ENCODE assay signal across 9 mouse cellular contexts in the genomic region with DNA sequence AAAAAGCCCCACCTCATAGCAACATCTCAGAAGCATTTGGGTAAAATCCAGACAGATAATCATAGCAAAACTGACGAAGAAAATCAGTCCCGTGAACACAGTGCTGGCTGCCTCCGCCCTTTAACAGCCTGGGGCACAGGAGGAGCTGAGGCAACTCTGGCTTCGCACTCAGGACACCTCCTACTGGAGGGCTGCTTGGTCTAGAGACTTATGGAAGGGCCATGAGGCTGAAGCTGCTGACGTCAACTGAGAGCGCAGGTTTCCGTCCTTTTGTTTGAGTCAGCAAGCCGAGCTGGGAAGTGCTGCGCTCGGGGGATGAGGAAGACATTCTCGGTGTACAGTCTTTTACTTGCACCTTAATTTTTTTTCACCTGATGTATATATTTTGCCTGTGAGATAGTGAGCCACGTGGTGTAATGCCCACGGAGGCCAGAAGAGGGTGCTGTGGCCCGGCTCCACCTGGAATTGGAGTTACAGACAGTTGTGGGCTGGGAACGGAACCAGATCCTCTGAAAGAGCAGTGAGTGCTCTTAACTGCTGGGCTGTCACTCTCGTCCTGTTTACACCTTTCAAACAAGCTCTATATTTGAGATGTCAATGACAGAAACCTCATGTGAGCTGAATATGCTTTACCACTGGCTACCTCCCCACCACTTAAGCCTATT. TPM values are rescaled to one million over a fixed set of nuclear protein-coding genes. Genes with fewer than 3 reads are reported as not detected.
DNase-seq lines count a peak whose midpoint lies in the region; ATAC-seq lines count a peak whose summit lies in the region.
"Had no signal": no experiment of that assay in that cellular context is flagged by ENCODE, and none has a peak within 500 bp of the region (broad histone marks: within the 10 kb centered on the region; RNA-seq: fewer than 3 reads in every experiment).

No protein-coding gene starts in this region.

- H3K27ac ChIP-seq in forebrain, embryonic 11.5 days (ENCODE audit: low read depth, low read length), result no peak overlapping the region
- H3K27ac ChIP-seq in forebrain, embryonic 10.5 days, result no peak overlapping the region
- H3K27ac ChIP-seq in midbrain, embryonic 11.5 days (ENCODE audit: low read depth, low read length), result no peak overlapping the region
- H3K27ac ChIP-seq in midbrain, embryonic 14.5 days (replicated peaks; ENCODE audit: low read depth, low read length), result no peak overlapping the region
- no peak overlapping the region for H3K27ac ChIP-seq in stomach, embryonic 15.5 days
- H3K27ac ChIP-seq: midbrain, embryonic 10.5 days had no signal

- H3K36me3 ChIP-seq in forebrain, embryonic 11.5 days (ENCODE audit: control insufficient read depth, insufficient read depth, low read length), result no peaks in the 10 kb centered on the region
- peaks cover 28% of the 10 kb centered on the region for H3K36me3 ChIP-seq in forebrain, embryonic 10.5 days (replicated peaks)
- H3K36me3 ChIP-seq in midbrain, embryonic 11.5 days (ENCODE audit: control insufficient read depth, insufficient read depth, low read length), result no peaks in the 10 kb centered on the region; the same call in 1 of the 2 replicates
- peaks cover 17% of the 10 kb centered on the region; the same call in 1 of the 2 replicates for H3K36me3 ChIP-seq in midbrain, embryonic 14.5 days (ENCODE audit: control insufficient read depth, insufficient read depth, low read length)
- no peaks in the 10 kb centered on the region for H3K36me3 ChIP-seq in stomach, embryonic 15.5 days

- peak; percentile 60 for DNase-seq in forebrain, embryonic 11.5 days (ENCODE audit: low spot score)
- no peak for DNase-seq in forebrain, embryonic 10.5 days (ENCODE audit: extremely low spot score, low spot score)
- no peak for DNase-seq in midbrain, embryonic 11.5 days (ENCODE audit: low spot score, missing footprints)
- no peak for DNase-seq in midbrain, embryonic 14.5 days
- DNase-seq in ovary, postnatal 10 days (ENCODE audit: low spot score), result no peak
- DNase-seq in adrenal gland, adult 2 months, result no peak

- no peak overlapping the region for H3K4me2 ChIP-seq in forebrain, embryonic 11.5 days (ENCODE audit: low read depth, low read length, severe bottlenecking)
- H3K4me2 ChIP-seq in midbrain, embryonic 11.5 days, result no peak overlapping the region
- no peak overlapping the region for H3K4me2 ChIP-seq in midbrain, embryonic 14.5 days (ENCODE audit: low read length)
- no peak overlapping the region for H3K4me2 ChIP-seq in stomach, embryonic 15.5 days

- H3K4me3 ChIP-seq in forebrain, embryonic 11.5 days (ENCODE audit: low read depth, low read length), result no peak overlapping the region
- no peak overlapping the region for H3K4me3 ChIP-seq in forebrain, embryonic 10.5 days
- H3K4me3 ChIP-seq in midbrain, embryonic 11.5 days (ENCODE audit: low read depth, low read length), result no peak overlapping the region
- no peak overlapping the region for H3K4me3 ChIP-seq in midbrain, embryonic 14.5 days (replicated peaks; ENCODE audit: low read depth, low read length)
- H3K4me3 ChIP-seq in stomach, embryonic 15.5 days (replicated peaks), result no peak overlapping the region
- H3K4me3 ChIP-seq: midbrain, embryonic 10.5 days had no signal

- H3K9ac ChIP-seq in forebrain, embryonic 11.5 days (ENCODE audit: low read length), result no peak overlapping the region
- H3K9ac ChIP-seq in midbrain, embryonic 11.5 days (ENCODE audit: low read length), result no peak overlapping the region
- H3K9ac ChIP-seq in midbrain, embryonic 14.5 days (replicated peaks; ENCODE audit: low read length), result no peak overlapping the region
- no peak overlapping the region for H3K9ac ChIP-seq in stomach, embryonic 15.5 days

- no peaks in the 10 kb centered on the region; the same call in 1 of the 2 replicates for H3K9me3 ChIP-seq in forebrain, embryonic 11.5 days (ENCODE audit: control insufficient read depth, low read length)
- peaks cover 10% of the 10 kb centered on the region; the same call in 1 of the 2 replicates for H3K9me3 ChIP-seq in forebrain, embryonic 10.5 days
- H3K9me3 ChIP-seq in midbrain, embryonic 11.5 days (ENCODE audit: control insufficient read depth, low read length), result no peaks in the 10 kb centered on the region
- no peaks in the 10 kb centered on the region; the same call in 1 of the 2 replicates for H3K9me3 ChIP-seq in midbrain, embryonic 14.5 days (ENCODE audit: control insufficient read depth, low read length)
- no peaks in the 10 kb centered on the region for H3K9me3 ChIP-seq in stomach, embryonic 15.5 days

- 63% methylated on average over 16 of the region's 16 CpGs for WGBS in forebrain, embryonic 11.5 days
- WGBS in forebrain, embryonic 10.5 days, result 65% methylated on average over 16 of the region's 16 CpGs
- WGBS in midbrain, embryonic 11.5 days, result 69% methylated on average over 16 of the region's 16 CpGs
- 70% methylated on average over 16 of the region's 16 CpGs for WGBS in midbrain, embryonic 14.5 days
- WGBS in stomach, embryonic 15.5 days, result 57% methylated on average over 16 of the region's 16 CpGs

- no peak for ATAC-seq in forebrain, embryonic 11.5 days (replicated peaks; ENCODE audit: low FRiP score)
- peak; percentile 7; the same call in 1 of the 2 replicates for ATAC-seq in midbrain, embryonic 11.5 days (ENCODE audit: low FRiP score)
- ATAC-seq in midbrain, embryonic 14.5 days (ENCODE audit: low FRiP score, low TSS enrichment), result no peak
- ATAC-seq in erythroid progenitor cell, adult 5-6 weeks (replicated peaks; ENCODE audit: low FRiP score, poor library complexity, severe bottlenecking), result 0 out of 2 replicates have a peak, but pooled peaks have one; percentile 33
- 0 out of 2 replicates have a peak, but pooled peaks have one; percentile 4 for ATAC-seq in stomach, embryonic 15.5 days (ENCODE audit: insufficient read depth, low FRiP score, low read depth)

- H3K27me3 ChIP-seq in forebrain, embryonic 11.5 days (ENCODE audit: control insufficient read depth, insufficient read depth, low read length), result no peaks in the 10 kb centered on the region
- no peaks in the 10 kb centered on the region for H3K27me3 ChIP-seq in forebrain, embryonic 10.5 days (ENCODE audit: poor library complexity, severe bottlenecking)
- no peaks in the 10 kb centered on the region for H3K27me3 ChIP-seq in midbrain, embryonic 11.5 days (ENCODE audit: control insufficient read depth, insufficient read depth, low read length)
- no peaks in the 10 kb centered on the region for H3K27me3 ChIP-seq in midbrain, embryonic 14.5 days (ENCODE audit: control insufficient read depth, insufficient read depth, low read length)
- no peaks in the 10 kb centered on the region for H3K27me3 ChIP-seq in stomach, embryonic 15.5 days (replicated peaks)

- H3K4me1 ChIP-seq in forebrain, embryonic 11.5 days (replicated peaks; ENCODE audit: control insufficient read depth, insufficient read depth, low read length), result no peaks in the 10 kb centered on the region
- 0 out of 2 replicates have a peak, but pooled peaks cover 2% of the 10 kb centered on the region for H3K4me1 ChIP-seq in forebrain, embryonic 10.5 days
- H3K4me1 ChIP-seq in midbrain, embryonic 11.5 days (ENCODE audit: control insufficient read depth, insufficient read depth, low read length), result no peaks in the 10 kb centered on the region
- H3K4me1 ChIP-seq in midbrain, embryonic 14.5 days (ENCODE audit: control insufficient read depth, insufficient read depth, low read length), result no peaks in the 10 kb centered on the region
- no peaks in the 10 kb centered on the region for H3K4me1 ChIP-seq in stomach, embryonic 15.5 days

RNA-seq across cellular contexts. Expression of a gene that starts 18.5 kb away (rescaled TPM):
- polyA plus RNA-seq in forebrain, embryonic 11.5 days (2014; fragmentation: Nextera tagmentation; extraction: Ambion mirVana), result 0.83 and 1.4 TPM in 2 replicates
- polyA plus RNA-seq in forebrain, embryonic 10.5 days (2016; fragmentation: Nextera tagmentation; extraction: Ambion mirVana), result 0.19 and 0.36 TPM in 2 replicates
- polyA plus RNA-seq in midbrain, embryonic 11.5 days (2014; fragmentation: Nextera tagmentation; extraction: Ambion mirVana), result 1.1 and 1.4 TPM in 2 replicates
- 12.8 and 18.2 TPM in 2 replicates for polyA plus RNA-seq in midbrain, embryonic 14.5 days (2014; fragmentation: Nextera tagmentation; extraction: Ambion mirVana)
- 2.5 TPM in 1 of 2 replicates, not detected in the other for total RNA-seq in erythroid progenitor cell, adult 5-6 weeks (2015; ENCODE audit: low replicate concordance)
- 1.1 and 2.7 TPM in 2 replicates for total RNA-seq in erythroid progenitor cell, adult 5-6 weeks (2017; ENCODE audit: low replicate concordance)
- 11.6 and 15.6 TPM in 2 replicates for polyA plus RNA-seq in stomach, embryonic 15.5 days (2015; fragmentation: Nextera tagmentation; extraction: Ambion mirVana)
- total RNA-seq in adrenal gland, adult 2 months (2021), result 1 to 10 TPM; 1.5 to 4.2 TPM
- polyA plus RNA-seq in adrenal gland, adult 2 months (2012; rRNA removed), result 3.8 and 3.9 TPM in 2 replicates

Comparison
In these comparisons a context has a peak if more than half of its experiments do, and no peak if none do; other contexts are left out.
1. ATAC-seq: peak in midbrain, embryonic 11.5 days (single experiment), erythroid progenitor cell, adult 5-6 weeks (single experiment) and stomach, embryonic 15.5 days (single experiment); none in forebrain, embryonic 11.5 days (single experiment) and midbrain, embryonic 14.5 days (single experiment).